Comparison of ENCODE assay signal across 1 mouse cellular context in genomic region chr4:126110374-126111152, GRCm38 (mm10).
TF ChIP-seq lines count a peak whose summit lies in the region.

No protein-coding gene starts in this region.

TF ChIP-seq in MEL, 35 proteins besides CTCF, POLR2A, EP300 and RAD21 (continued from another document):
- TF ChIP-seq MYB (IDR thresholded peaks at IDR 0.05; ENCODE audit: low read depth, low read length) (no peak), GABPA (IDR thresholded peaks at IDR 0.05; ENCODE audit: low read depth, low read length) (no peak), USF2 (IDR thresholded peaks at IDR 0.05; ENCODE audit: borderline replicate concordance in 1 of 2, insufficient read depth in 1 of 2, low read depth in 1 of 2, low read length in 2 of 2) (peak in 1 of 2 experiments; percentile 36; a peak in 1 of 4 replicates), ZNF384 (IDR thresholded peaks at IDR 0.05; ENCODE audit: low read depth, low read length) (no peak), BHLHE40 (IDR thresholded peaks at IDR 0.05; ENCODE audit: borderline replicate concordance, low read depth, low read length) (no peak; the same call in 1 of the 2 replicates), TCF12 (IDR thresholded peaks at IDR 0.05; ENCODE audit: low read depth, low read length) (peak; percentile 34; the same call in 1 of the 2 replicates)
